Mouse (Mus musculus) C2C12 (cell line): Measurements from ENCODE around the gene Gm3696. TPM values are rescaled to one million over a fixed set of nuclear protein-coding genes. Genes with fewer than 3 reads are reported as not detected.
"Not testable (repeated sequence)": the region's sequence is repeated elsewhere in the genome, so short reads cannot be mapped to it uniquely, and the experiment has no call there.

Experiments used
- H3K27me3 ChIP-seq: one replicate; pipeline ENCODE4 v1.6.1; 2011; ENCODE audit not compliant: control insufficient read depth, insufficient read depth, insufficient read length
- H3K36me3 ChIP-seq: one replicate; pipeline ENCODE4 v1.6.1; 2011; ENCODE audit not compliant: control insufficient read depth, insufficient read depth
- H3K4me3 ChIP-seq: one replicate; pipeline ENCODE4 v1.5.1; 2011; ENCODE audit warnings: mild to moderate bottlenecking, control low read depth; ENCODE audit not compliant: poor library complexity, insufficient read depth, severe bottlenecking
- H3K79me2 ChIP-seq: one replicate; pipeline ENCODE4 v1.6.1; 2011; ENCODE audit not compliant: control insufficient read depth, insufficient read depth
- H3K79me3 ChIP-seq: one replicate; pipeline ENCODE4 v1.6.1; 2011; ENCODE audit warnings: low read depth, control low read depth
- H3ac ChIP-seq: one replicate; pipeline ENCODE3; 2011; ENCODE audit warnings: low read depth; ENCODE audit not compliant: control insufficient read depth, insufficient read length
- long read RNA-seq, 2 experiments: library from polyadenylated mRNA; unstranded; transcript quantifications; one replicate each; pipeline ENCODE4 v2.0.0; 2019 to 2020
- polyA plus RNA-seq: library from polyadenylated mRNA; unstranded; fragments of >200 nt; fragmentation: generic; extraction: Trizol; gene quantifications from one replicate; pipeline ENCODE4 v1.2.1, GENCODE M21; 2012; ENCODE audit warnings: missing spikeins

Gm3696 gene
- polyA plus RNA-seq = not detected
- long read RNA-seq, experiment 1 = 0 reads
- long read RNA-seq, experiment 2 = 0 reads

- H3K79me2 ChIP-seq = not testable (repeated sequence)
Measured at GRCm38 (mm10) chr14:7100521-7100920, at the start of gene Gm3696. Gene Gm3696, minus strand, starts transcription at chr14:7100621.

GRCm38 (mm10) chr14:7125312-7125711, 24.9 kb upstream of the Gm3696 start, which contains the start of gene Gm6676:
Gene Gm6676, minus strand, starts transcription at chr14:7125412.
- H3K4me3 ChIP-seq, H3K27me3 ChIP-seq, H3K79me3 ChIP-seq, H3K79me2 ChIP-seq, H3K36me3 ChIP-seq, H3ac ChIP-seq: not testable (repeated sequence)

More at GRCm38 (mm10) chr14:7100521-7100920, at the start of gene Gm3696:
- not testable (repeated sequence) for H3ac ChIP-seq, H3K36me3 ChIP-seq, H3K79me3 ChIP-seq, H3K4me3 ChIP-seq, H3K27me3 ChIP-seq

GRCm38 (mm10) chr14:7105124-7105802, 4.8 kb upstream of the Gm3696 start:
- not testable (repeated sequence) for H3K79me2 ChIP-seq, H3K79me3 ChIP-seq, H3K36me3 ChIP-seq, H3ac ChIP-seq, H3K27me3 ChIP-seq, H3K4me3 ChIP-seq

GRCm38 (mm10) chr14:7044870-7045269, 55.6 kb downstream of the Gm3696 start, which contains the start of gene Gm3685:
Gene Gm3685, minus strand, starts transcription at chr14:7044970.
- H3K79me3 ChIP-seq, H3K36me3 ChIP-seq, H3K79me2 ChIP-seq, H3K27me3 ChIP-seq, H3K4me3 ChIP-seq, H3ac ChIP-seq: not testable (repeated sequence)

Other genes with a start within 250 kb of the Gm3696 start
- not detected for gene Gm3667, start 210.7 kb downstream of the Gm3696 start, polyA plus RNA-seq
- not detected for gene Gm6356, start 126.8 kb downstream of the Gm3696 start, polyA plus RNA-seq
- not detected for gene Gm10406, start 73.2 kb downstream of the Gm3696 start, polyA plus RNA-seq
- gene Gm3685, start 55.7 kb downstream of the Gm3696 start, polyA plus RNA-seq = not detected
- gene Gm6676, start 24.8 kb upstream of the Gm3696 start, polyA plus RNA-seq = not detected
- gene Gm3512, start 73.9 kb upstream of the Gm3696 start, polyA plus RNA-seq = not detected
- gene Gm16434, start 93.9 kb upstream of the Gm3696 start, polyA plus RNA-seq = not detected
- not detected for gene Gm3727, start 164.1 kb upstream of the Gm3696 start, polyA plus RNA-seq
- not detected for gene Gm3739, start 214.4 kb upstream of the Gm3696 start, polyA plus RNA-seq
- gene Gm5797, start 231.8 kb upstream of the Gm3696 start, polyA plus RNA-seq = not detected